Mouse (Mus musculus) right cerebral cortex, postnatal 14 days (tissue): ENCODE results near the gene Tdrd9.
A peak's percentile ranks its signal among the peaks of the same experiment; 100 is the strongest.

Experiments
- DNase-seq: peaks from one replicate; pipeline ENCODE4 v3.0.0; 2022

Gene Tdrd9

GRCm38 (mm10) chr12:112108696-112109445 lies 137.5 kb downstream of the Tdrd9 start:
- no peak for DNase-seq

GRCm38 (mm10) chr12:112109701-112110100 lies 138.3 kb downstream of the Tdrd9 start:
- no peak for DNase-seq

- no peak for DNase-seq
Observed at GRCm38 (mm10) chr12:112111323-112111722, 140.0 kb downstream of the Tdrd9 start.

- no peak for DNase-seq
Observed at GRCm38 (mm10) chr12:112112235-112112634, 140.9 kb downstream of the Tdrd9 start.

GRCm38 (mm10) chr12:112112686-112113396 lies 141.5 kb downstream of the Tdrd9 start:
- no peak for DNase-seq

- peak; percentile 84 for DNase-seq
Observed at GRCm38 (mm10) chr12:112113710-112114109, 142.4 kb downstream of the Tdrd9 start.

- no peak for DNase-seq
Observed at GRCm38 (mm10) chr12:112117006-112117405, 145.6 kb downstream of the Tdrd9 start.

- DNase-seq = peak; percentile 60
Observed at GRCm38 (mm10) chr12:112117649-112118048, 146.3 kb downstream of the Tdrd9 start.
